Mouse (Mus musculus): ENCODE data around the gene Chst10. TPM values are rescaled to one million over a fixed set of nuclear protein-coding genes. Genes with fewer than 3 reads are reported as not detected.

Gene Chst10
- 0.48 and 0.56 TPM in 2 replicates for polyA plus RNA-seq (2012; ENCODE audit: low replicate concordance)

DNA sequence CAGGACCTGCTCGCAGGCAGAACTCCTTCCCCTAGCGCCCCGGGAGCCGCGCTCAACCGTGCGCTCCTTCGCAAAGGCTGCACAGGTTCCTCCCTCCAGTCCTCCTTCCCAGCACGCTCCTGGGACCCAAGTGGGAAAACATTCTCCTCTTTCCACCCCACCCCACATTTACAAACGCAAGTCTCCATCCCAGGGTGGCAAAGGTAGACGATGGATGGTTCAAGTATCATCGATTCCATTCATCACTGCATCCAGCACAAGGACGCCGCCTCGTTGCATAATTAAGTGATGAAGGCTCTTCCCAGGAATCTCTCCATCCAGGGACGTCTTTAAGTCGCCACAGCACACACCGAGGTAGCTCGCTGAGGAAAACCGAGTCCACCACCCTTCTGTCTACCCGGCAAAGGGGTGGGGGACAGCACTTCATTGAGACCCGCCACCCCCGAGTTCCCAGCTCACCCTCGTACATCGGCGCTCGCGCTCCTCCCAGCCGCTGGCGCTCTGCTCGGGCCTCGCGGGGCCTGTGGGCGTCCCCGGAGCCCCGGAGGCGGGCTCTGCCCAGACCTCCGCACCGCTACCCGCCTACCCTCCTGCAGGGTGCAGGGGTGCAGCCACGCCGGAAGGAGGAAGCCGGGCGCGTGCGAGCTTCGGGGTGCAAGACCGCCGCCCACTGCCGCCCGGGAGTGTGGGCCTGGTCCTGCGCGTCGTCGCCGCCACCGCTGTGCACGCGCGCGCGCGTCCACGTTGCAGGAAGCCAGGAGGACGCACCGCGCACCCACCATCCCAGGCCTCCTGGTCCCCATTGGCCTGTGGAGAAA is at the start of gene Chst10:
Gene Chst10 (minus strand): TSS at position 731 of the 818 bp plus-strand sequence.

DNA sequence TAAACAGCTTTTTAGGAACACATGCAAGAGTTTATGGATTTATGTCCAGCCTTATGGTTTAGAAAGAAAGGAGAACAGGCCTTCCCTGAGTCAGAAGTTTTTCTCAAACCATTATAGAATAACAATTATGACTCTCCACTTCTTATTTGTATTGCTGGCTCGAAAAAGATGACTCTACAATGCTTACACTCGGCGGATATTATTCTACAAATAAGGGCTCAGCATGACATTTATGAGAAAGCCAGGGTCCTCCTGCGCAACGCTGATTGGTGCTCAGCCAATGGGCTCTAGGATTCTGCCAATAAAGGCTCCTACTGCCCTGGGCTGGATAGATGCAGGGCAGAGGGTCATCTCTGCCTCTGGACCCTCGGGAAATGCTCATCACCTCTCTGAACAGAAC is 40.9 kb upstream of the Chst10 start, which contains the start of gene Nms:
Gene Nms (plus strand): TSS at position 301 of the 400 bp plus-strand sequence.

DNA sequence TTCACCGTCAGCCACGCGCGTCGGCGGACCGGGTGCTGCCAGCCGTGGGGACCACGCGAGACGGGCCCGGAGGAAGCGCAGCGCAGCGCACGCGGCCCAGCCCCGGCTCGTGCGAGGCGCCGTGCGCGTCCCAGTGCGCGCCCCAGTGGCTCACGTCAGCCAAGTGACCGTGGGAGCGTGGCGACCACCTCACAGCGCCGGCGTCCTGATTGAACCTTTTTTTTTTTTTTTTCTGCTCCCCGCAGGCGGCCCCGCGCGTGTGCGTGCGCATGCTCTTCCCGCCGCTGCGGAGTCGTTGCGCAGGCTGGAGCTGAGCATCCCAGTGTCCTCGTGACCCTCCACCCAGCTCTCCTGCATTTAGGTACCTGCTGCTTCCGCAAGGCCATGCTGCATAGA is 61.5 kb downstream of the Chst10 start, which contains the start of gene Lonrf2:
Gene Lonrf2 (minus strand): TSS at position 235 of the 396 bp plus-strand sequence.

Other genes with a start within 250 kb of the Chst10 start
- 37.0 and 38.2 TPM in 2 replicates for gene Aff3, start 233.2 kb downstream of the Chst10 start, polyA plus RNA-seq (2012; ENCODE audit: low replicate concordance)
- 0.28 and 0.44 TPM in 2 replicates for gene Lonrf2, start 61.5 kb downstream of the Chst10 start, polyA plus RNA-seq (2012; ENCODE audit: low replicate concordance)
- gene Nms, start 41.0 kb upstream of the Chst10 start, polyA plus RNA-seq (2012; ENCODE audit: low replicate concordance), result not detected in 2 replicates
- 11.2 and 15.3 TPM in 2 replicates for gene Pdcl3, start 87.4 kb upstream of the Chst10 start, polyA plus RNA-seq (2012; ENCODE audit: low replicate concordance)